Mouse (Mus musculus) adrenal gland, postnatal 10 days (tissue): Measurements from ENCODE around the gene Cdkn2b. TPM values are rescaled to one million over a fixed set of nuclear protein-coding genes. Genes with fewer than 3 reads are reported as not detected.

Experiments
- total RNA-seq, 2 experiments: library from RNA; stranded (reverse); gene quantifications; 2 replicates each; pipeline ENCODE4 v1.2.3; 2021

The Cdkn2b gene
- total RNA-seq, 2 experiments from 2014 or later = 2.2 to 3.2 TPM

Other genes starting within 250 kb of the Cdkn2b start
- 10 to 100 TPM; 28.0 to 31.0 TPM for gene Mtap, start 173.9 kb downstream of the Cdkn2b start, total RNA-seq
- gene Cdkn2a, start 16.4 kb downstream of the Cdkn2b start, total RNA-seq = under 1 TPM; 0.51 to 0.67 TPM